Mouse (Mus musculus): ENCODE data around the gene Ddb1.

DNA sequence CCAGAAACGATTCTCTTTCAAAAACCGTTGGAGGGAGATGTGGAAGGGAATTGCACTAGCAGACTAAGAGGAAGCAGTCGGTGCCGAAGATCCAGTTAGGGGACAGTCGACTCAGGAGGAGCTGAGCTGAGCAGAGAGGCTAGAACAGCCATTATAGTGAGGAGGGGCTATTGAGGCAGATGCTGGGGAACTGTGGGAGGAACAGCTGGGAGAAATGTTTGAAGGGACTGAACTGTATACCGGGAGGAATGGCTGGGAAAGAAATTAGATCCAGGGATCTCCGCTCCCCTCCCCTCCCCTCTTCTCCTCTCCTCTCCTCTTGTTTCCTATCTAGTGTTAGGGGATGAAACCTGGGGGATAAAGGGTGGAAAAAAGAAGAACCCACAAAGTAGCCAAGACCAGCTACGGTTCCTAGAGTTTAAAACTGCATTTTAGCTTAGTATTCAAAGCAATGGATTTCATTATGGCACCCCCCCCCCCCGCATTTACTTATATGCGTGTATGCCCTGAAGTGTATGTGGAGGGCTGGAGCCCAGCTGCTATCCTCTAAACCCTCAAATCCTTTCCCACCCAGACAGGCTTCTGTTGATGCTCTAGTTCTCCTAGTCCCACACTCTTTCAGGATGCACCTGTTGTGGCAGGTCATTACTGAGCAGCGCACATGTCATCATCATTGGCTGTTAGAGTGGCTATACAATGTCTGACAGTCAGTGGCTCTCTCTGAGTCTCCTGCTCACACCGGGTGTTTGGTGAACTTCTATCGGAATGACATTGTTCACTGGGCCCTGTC is 35.7 kb downstream of the Ddb1 start:
- TF ChIP-seq ZC3H11A (IDR thresholded peaks at IDR 0.05; ENCODE audit: low read depth, low read length), result no peak
- TF ChIP-seq CTCF (conservative IDR thresholded peaks at IDR 0.05 in 1 of 2, IDR thresholded peaks at IDR 0.05 in 1 of 2; ENCODE audit: low read depth in 2 of 2, low read length in 2 of 2), result no peak
- no peak for TF ChIP-seq POLR2AphosphoS2 (IDR thresholded peaks at IDR 0.05; ENCODE audit: low read depth, low read length)
- no peak for TF ChIP-seq TBP (conservative IDR thresholded peaks at IDR 0.05; ENCODE audit: low read depth, low read length)
- TF ChIP-seq RAD21 (IDR thresholded peaks at IDR 0.05; ENCODE audit: low read depth, low read length), result no peak
- TF ChIP-seq IRF4 (IDR thresholded peaks at IDR 0.05; ENCODE audit: low read depth, low read length), result no peak

Data from CH12.LX (cell line).